Mouse (Mus musculus) liver, embryonic 11.5 days (tissue): Measurements from ENCODE around the gene H3f3a. TPM values are rescaled to one million over a fixed set of nuclear protein-coding genes. Genes with fewer than 3 reads are reported as not detected.

Source experiments
- ATAC-seq: fragments of 200-750 bp; cut with Nextera tagmentation; replicated peaks from 2 replicates; pipeline ENCODE4 v1.8.0; 2017; ENCODE audit warnings: moderate number of reproducible peaks, mild to moderate bottlenecking, moderate TSS enrichment, moderate library complexity; ENCODE audit not compliant: low FRiP score
- DNase-seq: peaks from one replicate; pipeline ENCODE4 v3.0.0-alpha.2; 2017; ENCODE audit warnings: low spot score
- H3K27ac ChIP-seq: fragments of 300-500 bp; sonication (generic); 2 replicates; pipeline ENCODE4 v1.5.1; 2014; ENCODE audit warnings: mild to moderate bottlenecking, low read depth, low read length, control low read depth
- H3K27me3 ChIP-seq: fragments of 300-500 bp; sonication (generic); replicated peaks from 2 replicates; pipeline ENCODE4 v1.6.1; 2014; ENCODE audit warnings: low read length, mixed read lengths; ENCODE audit not compliant: control insufficient read depth, insufficient read depth
- H3K36me3 ChIP-seq: fragments of 300-500 bp; sonication (generic); 2 replicates; pipeline ENCODE4 v1.6.1; 2014; ENCODE audit warnings: mild to moderate bottlenecking, low read length, moderate library complexity, mixed read lengths; ENCODE audit not compliant: control insufficient read depth, insufficient read depth
- H3K4me1 ChIP-seq: fragments of 300-500 bp; sonication (generic); replicated peaks from 2 replicates; pipeline ENCODE4 v1.6.1; 2014; ENCODE audit warnings: low read length, mixed read lengths; ENCODE audit not compliant: control insufficient read depth, insufficient read depth
- H3K4me2 ChIP-seq: fragments of 300-500 bp; sonication (generic); 2 replicates; pipeline ENCODE4 v1.6.1; 2014; ENCODE audit warnings: mild to moderate bottlenecking, control low read depth, moderate library complexity
- H3K4me3 ChIP-seq: fragments of 300-500 bp; sonication (generic); 2 replicates; pipeline ENCODE4 v1.5.1; 2014; ENCODE audit warnings: low read depth, low read length, control low read depth
- H3K9ac ChIP-seq: fragments of 300-500 bp; sonication (generic); 2 replicates; pipeline ENCODE4 v1.6.1; 2014; ENCODE audit warnings: low read depth, low read length, control low read depth
- H3K9me3 ChIP-seq: fragments of 300-500 bp; sonication (generic); 2 replicates; pipeline ENCODE4 v1.6.1; 2016; ENCODE audit warnings: low read length, inconsistent platforms, mixed read lengths; ENCODE audit not compliant: control insufficient read depth
- WGBS: fragments of 180-500 bp; shearing (Covaris S2); extraction: QIAGEN DNeasy Blood & Tissue Kit; methylation state at CpG from one replicate; pipeline ENCODE4 v1.1.7; 2014; 5-methylcytosine and 5-hydroxymethylcytosine counted together
- polyA plus RNA-seq: library from polyadenylated mRNA; unstranded; fragments of >200 nt; fragmentation: Nextera tagmentation; extraction: Ambion mirVana; gene quantifications from 2 replicates; pipeline ENCODE4 v1.2.1, GENCODE M21; 2014

The H3f3a gene
- polyA plus RNA-seq, 1 experiment from 2014 or later: 1,897 TPM

DNA sequence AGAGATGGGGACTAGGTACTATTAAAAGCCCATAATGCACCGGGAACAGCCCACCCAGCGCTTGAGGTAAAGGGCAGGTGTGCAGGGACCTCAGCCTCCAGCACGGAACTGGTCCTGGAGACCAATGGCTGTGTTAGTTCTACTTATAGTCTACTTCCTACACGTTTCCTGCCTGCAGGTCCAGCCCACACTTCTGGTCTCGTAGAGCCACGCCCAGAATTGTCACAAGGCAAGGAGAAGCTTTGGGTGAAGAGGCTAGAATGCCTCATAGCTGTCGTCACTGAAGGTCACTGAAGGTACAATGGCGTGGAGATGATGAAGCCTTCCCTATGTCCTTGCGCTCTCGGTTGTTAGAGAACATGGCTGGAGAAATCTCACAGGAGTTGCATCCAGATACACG lies 16.0 kb upstream of the H3f3a start:
- H3K4me1 ChIP-seq: peaks cover 16% of the 10 kb centered on the region
- H3K9me3 ChIP-seq: no peaks in the 10 kb centered on the region
- ATAC-seq (peak; percentile 77), DNase-seq (no peak)
- no peak overlapping the region for H3K4me3 ChIP-seq
- 0 out of 2 replicates have a peak overlapping the region, but pooled peaks have one; percentile 16 for H3K27ac ChIP-seq
- WGBS: 52% methylated on average over 11 of the region's 11 CpGs
- 0 out of 2 replicates have a peak overlapping the region, but pooled peaks have one; percentile 26 for H3K9ac ChIP-seq
- no peaks in the 10 kb centered on the region for H3K36me3 ChIP-seq
- no peaks in the 10 kb centered on the region for H3K27me3 ChIP-seq
- peak overlapping the region; percentile 50 for H3K4me2 ChIP-seq

DNA sequence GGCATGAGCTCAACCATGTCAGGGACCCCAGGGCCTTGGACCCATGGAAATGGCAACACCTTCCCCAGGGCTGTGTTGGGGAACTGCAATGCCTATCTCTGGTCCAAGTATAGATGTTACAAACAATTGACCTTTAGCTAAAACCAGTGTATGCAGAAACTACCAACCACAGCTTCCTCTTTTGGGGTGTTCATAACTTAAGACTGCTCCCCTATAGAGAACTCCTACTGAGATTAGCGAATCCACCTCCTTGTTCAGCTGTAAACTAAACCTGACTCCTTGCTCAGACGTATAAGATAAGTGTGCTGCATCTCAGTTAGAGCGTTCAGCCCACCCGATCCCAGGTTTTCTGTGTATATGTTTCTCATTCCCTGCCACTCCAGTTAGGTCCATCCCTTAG lies 12.9 kb upstream of the H3f3a start:
- 75% methylated on average over 4 of the region's 4 CpGs for WGBS
- Histone ChIP-seq H3K9me3 (no peaks in the 10 kb centered on the region), H3K9ac (no peak overlapping the region), H3K27me3 (no peaks in the 10 kb centered on the region), H3K4me3 (no peak overlapping the region), H3K27ac (no peak overlapping the region), H3K4me1 (peaks cover 24% of the 10 kb centered on the region), H3K4me2 (no peak overlapping the region), H3K36me3 (no peaks in the 10 kb centered on the region)
- no peak for DNase-seq
- ATAC-seq: no peak

GRCm38 (mm10) chr1:180824721-180825120 lies 11.0 kb upstream of the H3f3a start:
- Histone ChIP-seq H3K9me3 (no peaks in the 10 kb centered on the region), H3K27me3 (no peaks in the 10 kb centered on the region), H3K27ac (no peak overlapping the region), H3K9ac (no peak overlapping the region), H3K4me2 (no peak overlapping the region), H3K36me3 (no peaks in the 10 kb centered on the region), H3K4me1 (peaks cover 22% of the 10 kb centered on the region), H3K4me3 (no peak overlapping the region)
- ATAC-seq: no peak
- no peak for DNase-seq
- WGBS: 70% methylated on average over 3 of the region's 3 CpGs

- Histone ChIP-seq H3K9ac (no peak overlapping the region), H3K27me3 (no peaks in the 10 kb centered on the region), H3K36me3 (no peaks in the 10 kb centered on the region), H3K4me2 (no peak overlapping the region), H3K4me3 (no peak overlapping the region), H3K9me3 (no peaks in the 10 kb centered on the region), H3K27ac (no peak overlapping the region), H3K4me1 (peaks cover 20% of the 10 kb centered on the region)
- DNase-seq (no peak), ATAC-seq (no peak)
- WGBS: 79% methylated on average over 3 of the region's 3 CpGs
These were observed 10.0 kb upstream of the H3f3a start for GRCm38 (mm10) chr1:180823716-180824115.

- peaks cover 28% of the 10 kb centered on the region for H3K4me1 ChIP-seq
- 72% methylated on average over 5 of the region's 5 CpGs for WGBS
- H3K36me3 ChIP-seq: no peaks in the 10 kb centered on the region
- no peaks in the 10 kb centered on the region for H3K27me3 ChIP-seq
- ATAC-seq (no peak), DNase-seq (no peak)
- no peak overlapping the region for H3K4me2 ChIP-seq
- no peak overlapping the region for H3K4me3 ChIP-seq
- H3K9ac ChIP-seq: no peak overlapping the region
- 0 out of 2 replicates have a peak overlapping the region, but pooled peaks have one; percentile 13 for H3K27ac ChIP-seq
- no peaks in the 10 kb centered on the region for H3K9me3 ChIP-seq
These were observed 8.5 kb upstream of the H3f3a start for GRCm38 (mm10) chr1:180822276-180822675.

DNA sequence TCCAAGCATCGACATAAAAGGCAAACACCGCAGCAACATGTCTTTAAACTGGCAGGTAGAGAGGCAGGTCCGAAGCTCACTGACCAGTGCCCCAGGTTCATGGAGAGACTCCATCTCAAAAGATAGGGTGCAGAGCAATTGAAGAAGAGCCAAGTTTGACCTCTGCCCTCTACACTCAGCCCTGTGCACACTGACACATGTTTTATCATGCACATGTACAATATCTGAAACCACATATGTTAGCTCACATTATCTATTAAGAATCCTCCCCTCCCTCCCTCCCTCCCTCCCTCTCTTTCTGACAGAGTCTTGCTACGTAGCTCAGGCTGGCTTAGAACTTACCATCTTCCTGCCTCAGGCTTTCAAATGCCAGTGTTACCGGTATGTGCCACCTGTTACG lies 7.4 kb upstream of the H3f3a start:
- H3K27me3 ChIP-seq: no peaks in the 10 kb centered on the region
- H3K9me3 ChIP-seq: no peaks in the 10 kb centered on the region
- peaks cover 30% of the 10 kb centered on the region for H3K4me1 ChIP-seq
- no peak overlapping the region for H3K4me3 ChIP-seq
- WGBS: 76% methylated on average over 6 of the region's 6 CpGs
- no peak overlapping the region for H3K9ac ChIP-seq
- ATAC-seq (peak; percentile 87), DNase-seq (no peak)
- H3K27ac ChIP-seq: peak overlapping the region; percentile 48
- H3K4me2 ChIP-seq: no peak overlapping the region
- no peaks in the 10 kb centered on the region for H3K36me3 ChIP-seq

DNA sequence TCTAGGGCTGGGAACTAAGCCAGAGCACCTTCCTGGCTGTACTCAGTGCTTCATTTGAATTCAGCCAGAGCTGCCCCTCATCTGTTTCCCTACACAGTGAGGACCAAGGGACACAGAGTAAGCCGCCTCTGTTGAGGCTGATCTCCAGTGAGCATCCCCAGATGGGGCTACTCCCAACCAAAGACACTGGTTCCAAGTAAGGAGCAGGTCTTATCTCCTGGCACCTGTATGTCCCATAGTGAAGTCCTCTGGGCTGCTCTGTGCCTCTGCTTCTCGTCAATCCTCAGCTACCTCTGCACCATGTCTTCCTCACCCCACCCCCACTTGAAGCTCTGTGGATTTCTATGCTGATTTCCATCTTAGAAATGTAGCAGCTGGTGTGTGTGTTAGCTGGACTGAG lies 4.3 kb upstream of the H3f3a start:
- 38% methylated on average over 2 of the region's 2 CpGs for WGBS
- Histone ChIP-seq H3K4me1 (peaks cover 38% of the 10 kb centered on the region), H3K36me3 (no peaks in the 10 kb centered on the region), H3K27me3 (no peaks in the 10 kb centered on the region), H3K4me3 (no peak overlapping the region), H3K4me2 (0 out of 2 replicates have a peak overlapping the region, but pooled peaks have one; percentile 3), H3K9ac (peak overlapping the region; percentile 30), H3K9me3 (no peaks in the 10 kb centered on the region), H3K27ac (peak overlapping the region; percentile 34)
- ATAC-seq (peak; percentile 69), DNase-seq (no peak)

GRCm38 (mm10) chr1:180815371-180816024 lies 1.8 kb upstream of the H3f3a start:
- H3K4me1 ChIP-seq: peaks cover 31% of the 10 kb centered on the region
- H3K9ac ChIP-seq: no peak overlapping the region
- no peak overlapping the region for H3K4me3 ChIP-seq
- no peak for DNase-seq
- no peak overlapping the region for H3K27ac ChIP-seq
- no peaks in the 10 kb centered on the region for H3K27me3 ChIP-seq
- ATAC-seq: no peak
- H3K4me2 ChIP-seq: peak overlapping the region; percentile 13; the same call in 1 of the 2 replicates
- WGBS: 82% methylated on average over 12 of the region's 12 CpGs
- peaks cover 3% of the 10 kb centered on the region; the same call in 1 of the 2 replicates for H3K36me3 ChIP-seq
- H3K9me3 ChIP-seq: no peaks in the 10 kb centered on the region

GRCm38 (mm10) chr1:180813409-180813884 lies 296 bp downstream of the H3f3a start:
- DNase-seq (peak; percentile 99), ATAC-seq (peak; percentile 89)
- Histone ChIP-seq H3K4me3 (peak overlapping the region; percentile 93), H3K9me3 (no peaks in the 10 kb centered on the region), H3K27ac (peak overlapping the region; percentile 99), H3K4me2 (peak overlapping the region; percentile 72), H3K9ac (peak overlapping the region; percentile 98), H3K4me1 (peaks cover 35% of the 10 kb centered on the region), H3K27me3 (no peaks in the 10 kb centered on the region), H3K36me3 (peaks cover 18% of the 10 kb centered on the region)
- 2% methylated on average over 50 of the region's 65 CpGs for WGBS
